Mouse (Mus musculus) kidney, adult 18-20 months (tissue): ENCODE data around the gene Olfr385.
"Not testable (repeated sequence)": the region's sequence is repeated elsewhere in the genome, so short reads cannot be mapped to it uniquely, and the experiment has no call there.

Experiments
- DNase-seq: peaks from one replicate; pipeline ENCODE4 v3.0.0; 2021

Gene Olfr385

DNA sequence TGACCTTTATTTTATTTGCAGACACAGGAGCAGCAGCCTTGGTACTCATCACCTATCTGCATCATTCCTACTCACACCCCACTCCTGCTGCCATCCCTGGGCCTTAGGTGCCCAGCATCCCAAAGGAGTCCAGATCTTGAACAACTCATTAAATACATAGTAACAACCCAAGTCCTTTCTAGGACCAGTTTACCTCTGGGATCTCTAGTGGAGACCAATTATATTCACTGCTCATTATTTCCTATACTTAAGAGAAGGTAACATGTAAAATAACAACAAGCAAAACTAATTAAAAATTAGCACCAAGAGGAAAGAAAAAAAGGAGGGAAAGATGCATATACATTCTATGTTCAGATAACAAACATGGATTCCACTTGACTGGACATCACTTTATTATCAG, at the start of gene Olfr385:
TSS of gene Olfr385 (minus strand) at position 101 of the 400 bp plus-strand sequence.
- DNase-seq = no peak

DNA sequence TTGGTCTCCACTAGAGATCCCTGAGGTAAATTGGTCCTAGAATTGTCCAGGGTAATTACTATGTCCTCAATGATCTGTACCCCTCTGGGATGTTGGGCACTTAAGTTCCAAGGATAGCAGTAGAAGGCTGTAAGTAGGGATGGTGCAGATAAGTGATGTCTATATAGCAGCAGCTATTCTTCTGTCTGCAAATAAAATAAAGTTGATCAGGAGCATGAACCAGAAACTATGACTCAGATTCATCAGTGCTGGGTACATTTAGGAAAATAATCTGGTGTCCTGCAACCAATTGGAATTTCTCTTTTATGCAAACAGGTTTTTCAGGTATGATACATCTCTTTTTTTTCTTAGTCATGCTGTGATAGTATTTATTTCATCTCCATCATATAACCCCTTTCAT, 5.5 kb upstream of the Olfr385 start, which contains the start of gene Olfr384:
TSS of gene Olfr384 (plus strand) at position 301 of the 400 bp plus-strand sequence.
- no peak for DNase-seq

DNA sequence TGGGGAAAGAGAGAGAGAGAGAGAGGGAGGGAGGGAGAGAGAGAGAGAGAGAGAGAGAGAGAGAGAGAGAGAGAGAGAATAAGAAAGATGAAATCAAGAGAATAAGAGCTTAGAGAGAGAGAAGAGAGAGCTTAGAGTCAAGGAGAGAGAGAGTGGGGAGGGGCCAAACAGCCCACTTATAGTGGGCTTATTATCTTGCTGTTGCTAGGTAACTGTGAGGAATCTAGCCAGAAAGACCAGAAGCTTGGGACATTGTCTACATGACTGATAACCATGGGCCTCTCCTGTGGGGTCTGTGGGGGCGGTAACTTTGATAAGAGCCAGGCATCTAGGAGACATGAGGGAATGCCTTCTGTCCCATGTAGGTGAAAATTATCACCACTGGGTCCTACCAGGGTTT, 9.6 kb downstream of the Olfr385 start:
- DNase-seq = not testable (repeated sequence)

DNA sequence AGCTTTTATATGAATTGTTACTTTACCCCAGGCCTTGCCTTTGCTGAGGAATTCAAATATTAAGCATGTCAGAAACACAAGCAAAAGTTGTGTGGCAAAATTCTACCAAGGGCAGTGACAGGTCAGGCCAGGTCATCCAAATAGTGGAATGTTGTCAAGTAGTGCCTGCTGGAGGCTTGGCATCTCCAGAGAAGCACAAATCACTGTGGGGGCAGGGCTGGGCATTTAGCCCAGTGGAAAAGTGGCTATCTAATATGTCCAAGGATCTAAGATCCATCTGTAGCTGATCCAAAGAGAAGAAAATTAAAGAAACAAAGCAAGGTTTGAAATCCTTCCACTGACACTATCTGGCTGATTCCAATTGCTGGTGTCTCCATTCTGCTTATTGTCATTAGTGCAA, 12.9 kb downstream of the Olfr385 start:
- no peak for DNase-seq
